Mouse (Mus musculus): Measurements from ENCODE around the gene 4930455H04Rik. TPM values are rescaled to one million over a fixed set of nuclear protein-coding genes. Genes with fewer than 3 reads are reported as not detected.

The 4930455H04Rik gene
- polyA plus RNA-seq, 1 experiment, result not detected

- H3K27me3 ChIP-seq (replicated peaks), result no peaks in the 10 kb centered on the region
- H3K4me3 ChIP-seq (replicated peaks), result no peak overlapping the region
- peaks cover 7% of the 10 kb centered on the region; the same call in 1 of the 2 replicates for H3K9me3 ChIP-seq
- no peaks in the 10 kb centered on the region for H3K4me1 ChIP-seq
- no peaks in the 10 kb centered on the region for H3K36me3 ChIP-seq (replicated peaks; ENCODE audit: low read length)
- TF ChIP-seq FLI1 (IDR thresholded peaks at IDR 0.05; ENCODE audit: low read length) (no peak), GATA1 (IDR thresholded peaks at IDR 0.05; ENCODE audit: borderline replicate concordance, low read length) (no peak)
Measured at GRCm38 (mm10) chr3:116988221-116988620, 20.2 kb downstream of the 4930455H04Rik start.

GRCm38 (mm10) chr3:116991180-116991579 lies 23.1 kb downstream of the 4930455H04Rik start:
- Histone ChIP-seq H3K4me1 (no peaks in the 10 kb centered on the region), H3K36me3 (replicated peaks; ENCODE audit: low read length) (no peaks in the 10 kb centered on the region), H3K27me3 (replicated peaks) (no peaks in the 10 kb centered on the region), H3K9me3 (peaks cover 7% of the 10 kb centered on the region; the same call in 1 of the 2 replicates), H3K4me3 (replicated peaks) (no peak overlapping the region)
- TF ChIP-seq FLI1 (IDR thresholded peaks at IDR 0.05; ENCODE audit: low read length) (no peak), GATA1 (IDR thresholded peaks at IDR 0.05; ENCODE audit: borderline replicate concordance, low read length) (no peak)

GRCm38 (mm10) chr3:116993011-116993410 lies 24.9 kb downstream of the 4930455H04Rik start:
- no peak for TF ChIP-seq GATA1 (IDR thresholded peaks at IDR 0.05; ENCODE audit: borderline replicate concordance, low read length)
- TF ChIP-seq FLI1 (IDR thresholded peaks at IDR 0.05; ENCODE audit: low read length), result no peak
- Histone ChIP-seq H3K9me3 (peaks cover 7% of the 10 kb centered on the region; the same call in 1 of the 2 replicates), H3K4me3 (replicated peaks) (no peak overlapping the region), H3K36me3 (replicated peaks; ENCODE audit: low read length) (no peaks in the 10 kb centered on the region), H3K4me1 (no peaks in the 10 kb centered on the region), H3K27me3 (replicated peaks) (no peaks in the 10 kb centered on the region)

GRCm38 (mm10) chr3:117001686-117002485 lies 33.8 kb downstream of the 4930455H04Rik start:
- H3K36me3 ChIP-seq (replicated peaks; ENCODE audit: low read length), result no peaks in the 10 kb centered on the region
- no peaks in the 10 kb centered on the region for H3K4me1 ChIP-seq
- H3K9me3 ChIP-seq, result no peaks in the 10 kb centered on the region
- no peaks in the 10 kb centered on the region for H3K27me3 ChIP-seq (replicated peaks)
- TF ChIP-seq GATA1 (IDR thresholded peaks at IDR 0.05; ENCODE audit: borderline replicate concordance, low read length), result no peak
- TF ChIP-seq FLI1 (IDR thresholded peaks at IDR 0.05; ENCODE audit: low read length), result no peak
- H3K4me3 ChIP-seq (replicated peaks), result no peak overlapping the region

- Histone ChIP-seq H3K4me3 (replicated peaks) (no peak overlapping the region), H3K9me3 (no peaks in the 10 kb centered on the region), H3K36me3 (replicated peaks; ENCODE audit: low read length) (no peaks in the 10 kb centered on the region), H3K27me3 (replicated peaks) (no peaks in the 10 kb centered on the region), H3K4me1 (no peaks in the 10 kb centered on the region)
- TF ChIP-seq GATA1 (IDR thresholded peaks at IDR 0.05; ENCODE audit: borderline replicate concordance, low read length), result no peak
- TF ChIP-seq FLI1 (IDR thresholded peaks at IDR 0.05; ENCODE audit: low read length), result no peak
Measured at GRCm38 (mm10) chr3:117003379-117003778, 35.3 kb downstream of the 4930455H04Rik start.

- no peaks in the 10 kb centered on the region for H3K9me3 ChIP-seq
- H3K4me3 ChIP-seq (replicated peaks), result no peak overlapping the region
- H3K27me3 ChIP-seq (replicated peaks), result no peaks in the 10 kb centered on the region
- no peaks in the 10 kb centered on the region for H3K36me3 ChIP-seq (replicated peaks; ENCODE audit: low read length)
- no peak for TF ChIP-seq GATA1 (IDR thresholded peaks at IDR 0.05; ENCODE audit: borderline replicate concordance, low read length)
- TF ChIP-seq FLI1 (IDR thresholded peaks at IDR 0.05; ENCODE audit: low read length), result no peak
- H3K4me1 ChIP-seq, result no peaks in the 10 kb centered on the region
Measured at GRCm38 (mm10) chr3:117006636-117007035, 38.6 kb downstream of the 4930455H04Rik start.

GRCm38 (mm10) chr3:117007340-117007739 lies 39.3 kb downstream of the 4930455H04Rik start:
- Histone ChIP-seq H3K4me3 (replicated peaks) (no peak overlapping the region), H3K36me3 (replicated peaks; ENCODE audit: low read length) (no peaks in the 10 kb centered on the region), H3K4me1 (no peaks in the 10 kb centered on the region), H3K27me3 (replicated peaks) (no peaks in the 10 kb centered on the region), H3K9me3 (no peaks in the 10 kb centered on the region)
- TF ChIP-seq FLI1 (IDR thresholded peaks at IDR 0.05; ENCODE audit: low read length) (no peak), GATA1 (IDR thresholded peaks at IDR 0.05; ENCODE audit: borderline replicate concordance, low read length) (no peak)

- Histone ChIP-seq H3K27me3 (replicated peaks) (no peaks in the 10 kb centered on the region), H3K4me3 (replicated peaks) (no peak overlapping the region), H3K4me1 (no peaks in the 10 kb centered on the region), H3K9me3 (no peaks in the 10 kb centered on the region), H3K36me3 (replicated peaks; ENCODE audit: low read length) (no peaks in the 10 kb centered on the region)
- TF ChIP-seq GATA1 (IDR thresholded peaks at IDR 0.05; ENCODE audit: borderline replicate concordance, low read length), result no peak
- TF ChIP-seq FLI1 (IDR thresholded peaks at IDR 0.05; ENCODE audit: low read length), result no peak
Measured at GRCm38 (mm10) chr3:117010182-117010581, 42.1 kb downstream of the 4930455H04Rik start.

GRCm38 (mm10) chr3:117020319-117020718 lies 52.3 kb downstream of the 4930455H04Rik start:
- Histone ChIP-seq H3K9me3 (no peaks in the 10 kb centered on the region), H3K27me3 (replicated peaks) (no peaks in the 10 kb centered on the region), H3K4me1 (no peaks in the 10 kb centered on the region), H3K4me3 (replicated peaks) (no peak overlapping the region), H3K36me3 (replicated peaks; ENCODE audit: low read length) (no peaks in the 10 kb centered on the region)
- no peak for TF ChIP-seq FLI1 (IDR thresholded peaks at IDR 0.05; ENCODE audit: low read length)
- no peak for TF ChIP-seq GATA1 (IDR thresholded peaks at IDR 0.05; ENCODE audit: borderline replicate concordance, low read length)

GRCm38 (mm10) chr3:117021907-117022306 lies 53.8 kb downstream of the 4930455H04Rik start:
- TF ChIP-seq GATA1 (IDR thresholded peaks at IDR 0.05; ENCODE audit: borderline replicate concordance, low read length) (no peak), FLI1 (IDR thresholded peaks at IDR 0.05; ENCODE audit: low read length) (no peak)
- H3K36me3 ChIP-seq (replicated peaks; ENCODE audit: low read length), result no peaks in the 10 kb centered on the region
- no peaks in the 10 kb centered on the region for H3K27me3 ChIP-seq (replicated peaks)
- H3K9me3 ChIP-seq, result no peaks in the 10 kb centered on the region
- no peaks in the 10 kb centered on the region for H3K4me1 ChIP-seq
- no peak overlapping the region for H3K4me3 ChIP-seq (replicated peaks)
